Mouse (Mus musculus) gastrocnemius, postnatal 4 days (tissue): ENCODE measurements around the gene Gm13128. TPM values are rescaled to one million over a fixed set of nuclear protein-coding genes. Genes with fewer than 3 reads are reported as not detected.
"Not testable (repeated sequence)": the region's sequence is repeated elsewhere in the genome, so short reads cannot be mapped to it uniquely, and the experiment has no call there.

Experiments used
- DNase-seq, 2 experiments: peaks; one replicate each; pipeline ENCODE4 v3.0.0; 2021 to 2022; ENCODE audit warnings: low spot score in 2 of 2, mixed read lengths in 2 of 2
- long read RNA-seq, 2 experiments: library from polyadenylated mRNA; stranded (forward); transcript quantifications; one replicate each; pipeline ENCODE4 v2.0.0; 2021
- total RNA-seq, 2 experiments: library from RNA; stranded (reverse); gene quantifications; 2 replicates each; pipeline ENCODE4 v1.2.3; 2021

Gene Gm13128
- total RNA-seq = not detected
- long read RNA-seq, experiment 1 = 0 reads
- long read RNA-seq, experiment 2 = 0 reads

DNA sequence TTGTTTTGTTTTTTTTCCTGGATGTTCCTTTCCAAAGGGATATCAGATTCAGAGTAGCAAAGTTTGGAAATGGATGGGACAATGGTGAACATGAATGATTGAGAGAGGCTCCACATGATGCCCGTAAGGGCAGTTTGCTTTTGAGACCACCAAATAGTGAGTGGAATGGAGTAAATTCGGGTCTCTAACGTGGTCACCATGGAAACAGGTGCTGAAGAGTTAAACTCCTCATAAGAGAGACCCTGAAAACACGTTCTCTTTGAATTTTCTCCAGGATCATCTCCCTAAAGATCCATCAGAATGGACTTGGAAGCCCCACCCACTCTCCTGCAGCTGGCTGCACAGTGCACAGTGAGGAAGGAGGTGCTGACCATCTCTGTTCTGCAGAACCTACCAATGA, at the start of gene Gm13128:
Gene Gm13128 (plus strand): TSS at position 301 of the 400 bp plus-strand sequence.
- DNase-seq = not testable (repeated sequence)

DNA sequence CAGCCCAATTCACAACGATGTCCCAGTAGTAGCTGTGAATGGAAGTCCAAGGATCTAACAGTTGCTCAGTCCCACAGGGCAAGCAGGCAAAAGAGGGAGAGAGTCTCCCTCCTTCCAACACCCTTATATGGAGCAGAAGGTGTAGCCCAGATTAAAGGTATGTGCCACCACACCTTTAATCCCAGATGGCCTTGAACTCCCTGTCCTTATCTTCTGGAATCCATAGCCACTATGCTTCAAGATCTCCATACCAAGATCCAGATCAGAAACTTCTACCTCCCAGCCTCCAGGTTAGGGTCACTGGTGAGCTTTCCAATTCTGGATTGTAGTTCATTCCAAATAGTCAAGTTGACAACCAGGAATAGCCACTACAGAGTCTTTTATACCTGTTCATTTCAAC, 49.7 kb upstream of the Gm13128 start, which contains the start of gene Pramel5:
Gene Pramel5 (minus strand): TSS at position 101 of the 400 bp plus-strand sequence.
- not testable (repeated sequence) for DNase-seq

DNA sequence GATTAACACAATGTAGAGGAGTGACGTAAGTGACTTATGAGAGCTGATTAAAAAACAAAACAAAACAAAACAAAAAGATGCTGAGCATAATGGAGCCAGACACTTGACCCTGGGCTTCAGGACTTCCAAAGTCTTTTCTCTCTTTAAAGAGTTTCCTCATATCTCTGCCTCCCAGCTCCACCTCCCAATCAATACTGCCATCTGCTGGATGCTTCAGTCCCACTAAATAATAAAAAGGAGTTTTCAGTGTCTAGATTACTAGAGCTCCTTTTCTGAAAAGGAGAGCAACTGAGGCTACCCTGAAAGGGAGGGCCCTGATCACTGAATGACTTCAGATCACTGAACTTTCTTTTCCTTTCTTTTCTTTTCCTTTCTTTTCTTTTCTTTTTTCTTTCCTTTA, 30.6 kb upstream of the Gm13128 start:
- DNase-seq = not testable (repeated sequence)

DNA sequence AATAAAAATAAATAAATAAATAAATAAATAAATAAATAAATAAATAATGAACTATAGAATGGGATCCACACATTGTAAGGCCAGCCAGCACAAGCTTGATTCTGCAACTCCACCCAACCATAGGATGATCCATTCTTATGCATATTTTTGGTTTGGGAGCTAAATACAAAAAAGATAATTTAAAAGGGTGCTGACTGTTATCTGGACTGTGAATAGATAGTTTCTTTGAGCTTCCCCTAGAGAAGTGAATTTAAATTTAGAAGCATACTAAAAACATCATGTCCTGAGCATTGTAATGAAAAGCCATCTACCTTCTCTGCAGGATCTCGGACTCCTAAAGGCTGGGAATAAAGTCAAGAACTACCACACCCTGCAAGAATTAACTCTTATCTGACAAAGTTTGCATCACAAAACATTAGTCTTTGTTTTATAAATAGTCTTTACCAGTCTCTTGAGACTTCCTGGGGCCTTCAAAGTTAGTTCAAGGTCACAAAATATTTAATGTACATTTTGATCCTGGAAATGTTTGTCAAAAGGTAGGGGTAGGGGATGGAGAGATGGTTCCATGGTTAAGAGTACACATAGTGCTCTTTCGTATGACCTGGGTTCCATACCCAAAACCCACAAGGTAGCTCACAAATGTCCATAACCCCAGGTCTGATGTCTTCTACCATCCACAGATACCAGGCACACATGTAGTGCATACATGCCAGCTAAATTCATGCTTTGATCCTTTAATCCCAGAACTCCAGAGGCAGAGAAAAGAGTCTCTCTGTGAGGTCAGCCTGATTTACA, 17.2 kb upstream of the Gm13128 start:
- DNase-seq = not testable (repeated sequence)

DNA sequence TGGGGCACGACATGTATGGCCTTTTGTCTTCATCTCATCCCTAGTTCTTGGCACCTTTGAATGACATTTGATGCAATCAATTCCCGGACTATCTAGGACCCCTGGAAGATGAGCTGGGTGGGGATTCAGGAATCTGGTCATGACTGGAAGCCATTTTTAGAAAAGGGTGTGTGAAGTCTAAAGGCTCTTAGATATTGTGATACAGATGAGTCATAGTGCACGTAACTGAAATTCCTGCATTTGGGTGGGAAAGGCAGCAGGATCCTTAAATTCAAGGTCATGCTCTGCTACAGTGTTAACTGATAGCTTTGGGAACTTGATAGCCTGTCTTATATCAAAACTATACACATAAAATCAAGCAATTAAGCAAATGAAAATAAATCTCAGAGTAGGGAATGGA, 5.8 kb downstream of the Gm13128 start:
- not testable (repeated sequence) for DNase-seq

DNA sequence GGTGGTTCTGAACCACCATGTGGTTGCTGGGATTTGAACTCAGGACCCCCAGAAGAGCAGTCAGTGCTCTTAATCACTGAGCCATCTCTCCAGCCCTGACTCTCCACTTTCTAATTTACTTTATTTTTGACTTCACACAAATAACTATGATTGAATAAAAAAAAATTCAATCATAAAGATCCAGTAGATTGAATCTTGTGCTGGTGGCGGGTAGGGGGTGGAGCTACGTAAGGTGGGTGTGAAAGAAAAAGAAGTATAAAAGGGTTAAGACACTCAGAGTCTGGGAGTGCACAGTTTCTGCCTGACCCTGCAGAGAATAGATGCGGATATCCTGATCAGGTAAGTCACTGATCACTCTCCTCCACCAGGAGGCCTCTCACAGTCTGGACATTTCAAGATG, 27.6 kb downstream of the Gm13128 start, which contains the start of gene Gm13119:
Gene Gm13119 (plus strand): TSS at position 301 of the 400 bp plus-strand sequence.
- DNase-seq = not testable (repeated sequence)

DNA sequence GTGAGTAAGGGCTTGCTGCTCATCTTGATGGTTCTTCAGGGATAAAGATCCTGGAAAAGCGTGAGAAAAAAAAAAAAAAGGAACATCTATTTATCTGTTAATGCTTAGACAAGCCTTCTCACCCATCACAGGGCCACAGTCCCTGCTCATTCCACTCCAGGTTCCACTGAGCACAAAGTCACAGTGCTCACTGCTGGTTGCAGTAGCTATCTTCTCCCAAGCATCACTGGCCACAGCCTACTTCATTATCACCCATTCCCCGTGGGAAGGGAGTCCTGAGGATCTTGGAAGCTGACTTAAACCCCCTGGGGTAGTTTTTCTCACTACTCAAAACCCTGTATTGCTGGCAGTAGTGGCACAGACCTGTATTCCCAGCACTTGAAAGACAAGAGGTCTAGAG, 47.9 kb downstream of the Gm13128 start, which contains the start of gene Pramef20:
Gene Pramef20 (minus strand): TSS at position 23 of the 400 bp plus-strand sequence.
- DNase-seq = no peak

Other genes with a start within 250 kb of the Gm13128 start
- gene Gm13102, start 223.8 kb upstream of the Gm13128 start, total RNA-seq = not detected
- not detected for gene Oog3, start 167.6 kb upstream of the Gm13128 start, total RNA-seq
- not detected for gene Oog2, start 139.5 kb upstream of the Gm13128 start, total RNA-seq
- not detected for gene C87977, start 116.9 kb upstream of the Gm13128 start, total RNA-seq
- gene Pramel5, start 49.8 kb upstream of the Gm13128 start, total RNA-seq = not detected
- not detected for gene Gm13119, start 27.7 kb downstream of the Gm13128 start, total RNA-seq
- gene Pramef20, start 47.7 kb downstream of the Gm13128 start, total RNA-seq = not detected
- gene Pramef12, start 78.2 kb downstream of the Gm13128 start, total RNA-seq = not detected
- not detected for gene 1700012P22Rik, start 108.5 kb downstream of the Gm13128 start, total RNA-seq
- not detected for gene Gm9944, start 123.1 kb downstream of the Gm13128 start, total RNA-seq
- gene Aadacl3, start 133.5 kb downstream of the Gm13128 start, total RNA-seq = not detected
- not detected for gene 9430007A20Rik, start 189.6 kb downstream of the Gm13128 start, total RNA-seq
- gene Gm13124, start 234.9 kb downstream of the Gm13128 start, total RNA-seq = not detected